ENCODE assay signal across 11 mouse cellular contexts in the genomic region with DNA sequence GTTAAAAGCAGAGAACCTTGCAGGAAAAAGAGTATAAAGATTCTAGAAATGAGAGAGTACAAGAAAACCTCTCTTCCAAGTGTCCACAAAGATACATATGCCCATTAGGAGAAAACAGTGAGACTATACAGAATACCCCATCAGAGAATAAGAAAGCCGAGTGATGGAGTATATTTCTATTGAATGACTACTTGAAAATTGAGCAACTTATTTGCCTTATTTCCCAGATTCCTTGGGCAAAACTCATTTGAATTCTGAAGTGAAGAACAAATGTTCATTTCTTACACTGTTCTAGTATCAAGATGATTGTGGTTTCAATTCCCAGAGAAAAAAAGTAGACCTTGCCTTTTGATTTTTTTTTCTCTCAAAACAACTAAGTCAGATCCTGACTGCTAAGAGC. TPM values are rescaled to one million over a fixed set of nuclear protein-coding genes. Genes with fewer than 3 reads are reported as not detected.
DNase-seq lines count a peak whose midpoint lies in the region; ATAC-seq and TF ChIP-seq lines count a peak whose summit lies in the region.
"Had no signal": no experiment of that assay in that cellular context is flagged by ENCODE, and none has a peak within 500 bp of the region (broad histone marks: within the 10 kb centered on the region; RNA-seq: fewer than 3 reads in every experiment).

No protein-coding gene starts in this region.

- peaks cover 0 to 2% of the 10 kb centered on the region in 2 experiments; a peak in 2 of 4 replicates for H3K4me1 ChIP-seq in heart, embryonic 14.5 days (ENCODE audit: control insufficient read depth in 2 of 2, insufficient read depth in 2 of 2, low read length in 2 of 2)
- no peaks in the 10 kb centered on the region for H3K4me1 ChIP-seq in heart, adult 2 months (ENCODE audit: control insufficient read depth, insufficient read depth, low read length)
- H3K4me1 ChIP-seq in embryonic facial prominence, embryonic 10.5 days: peaks cover 17% of the 10 kb centered on the region
- peaks cover 37% of the 10 kb centered on the region for H3K4me1 ChIP-seq in forebrain, embryonic 15.5 days
- H3K4me1 ChIP-seq in limb, embryonic 15.5 days: 0 out of 2 replicates have a peak, but pooled peaks cover 2% of the 10 kb centered on the region
- H3K4me1 ChIP-seq: stomach, embryonic 15.5 days had no signal

- no peak for DNase-seq in heart, adult 2 months
- DNase-seq in embryonic facial prominence, embryonic 10.5 days (ENCODE audit: low spot score): no peak
- no peak for DNase-seq in urinary bladder, postnatal 36 days (ENCODE audit: low spot score in 2 of 2)
- DNase-seq in thymus, postnatal 36 days: no peak
- no peak for DNase-seq in Muller cell, postnatal 12 days (ENCODE audit: inconsistent ontology term)
- DNase-seq: kidney, adult 11 months had no signal

- H3K9me3 ChIP-seq in heart, embryonic 14.5 days (ENCODE audit: control insufficient read depth, low read length): no peaks in the 10 kb centered on the region
- H3K9me3 ChIP-seq in embryonic facial prominence, embryonic 10.5 days: no peaks in the 10 kb centered on the region
- H3K9me3 ChIP-seq in forebrain, embryonic 15.5 days: no peaks in the 10 kb centered on the region
- H3K9me3 ChIP-seq in limb, embryonic 15.5 days: no peaks in the 10 kb centered on the region
- H3K9me3 ChIP-seq: stomach, embryonic 15.5 days had no signal

- no peaks in the 10 kb centered on the region for H3K27me3 ChIP-seq in heart, embryonic 14.5 days (ENCODE audit: control insufficient read depth, insufficient read depth, low read length)
- peaks cover 11% of the 10 kb centered on the region for H3K27me3 ChIP-seq in heart, adult 2 months (ENCODE audit: control insufficient read depth, insufficient read depth, low read length)
- H3K27me3 ChIP-seq in embryonic facial prominence, embryonic 10.5 days (replicated peaks; ENCODE audit: low read depth, poor library complexity, severe bottlenecking): no peaks in the 10 kb centered on the region
- no peaks in the 10 kb centered on the region for H3K27me3 ChIP-seq in forebrain, embryonic 15.5 days
- no peaks in the 10 kb centered on the region for H3K27me3 ChIP-seq in limb, embryonic 15.5 days
- H3K27me3 ChIP-seq: Patski; stomach, embryonic 15.5 days had no signal

- no peak for TF ChIP-seq POLR2A in heart, adult 2 months (IDR thresholded peaks at IDR 0.05; ENCODE audit: insufficient read depth, low read depth, low read length)

- H3K9ac ChIP-seq in heart, embryonic 14.5 days (ENCODE audit: low read length): no peak overlapping the region
- H3K9ac ChIP-seq in heart, adult 2 months (ENCODE audit: low read depth, low read length): no peak overlapping the region
- H3K9ac ChIP-seq in forebrain, embryonic 15.5 days (replicated peaks): peak overlapping the region; percentile 100
- no peak overlapping the region for H3K9ac ChIP-seq in limb, embryonic 15.5 days
- H3K9ac ChIP-seq: stomach, embryonic 15.5 days had no signal

- H3K4me2 ChIP-seq in heart, embryonic 14.5 days (ENCODE audit: low read length): peak overlapping the region; percentile 97; the same call in 1 of the 2 replicates
- H3K4me2 ChIP-seq in forebrain, embryonic 15.5 days (replicated peaks): peak overlapping the region; percentile 77
- H3K4me2 ChIP-seq in limb, embryonic 15.5 days: peak overlapping the region; percentile 84

- ATAC-seq in heart, embryonic 14.5 days (ENCODE audit: insufficient number of reproducible peaks, insufficient read depth, low FRiP score, low read depth): no peak
- ATAC-seq in forebrain, embryonic 15.5 days (replicated peaks): no peak
- ATAC-seq in limb, embryonic 15.5 days (ENCODE audit: insufficient number of reproducible peaks, low FRiP score, low TSS enrichment, low read depth): no peak
- ATAC-seq: Patski had no signal

- TF ChIP-seq EP300 in heart, adult 2 months (IDR thresholded peaks at IDR 0.05; ENCODE audit: insufficient read depth, low read depth, low read length): no peak

- intact Hi-C loops in heart, adult 2 months (cut with DNase I): no loop called here

- no peak overlapping the region for H3K27ac ChIP-seq in heart, embryonic 14.5 days (replicated peaks in 1 of 2; ENCODE audit: control insufficient read depth in 1 of 2, insufficient read depth in 1 of 2, low read depth in 2 of 2, low read length in 2 of 2)
- H3K27ac ChIP-seq in heart, adult 2 months: no peak overlapping the region
- peak overlapping the region; percentile 99 for H3K27ac ChIP-seq in embryonic facial prominence, embryonic 10.5 days (replicated peaks)
- peak overlapping the region; percentile 98 for H3K27ac ChIP-seq in forebrain, embryonic 15.5 days (replicated peaks)
- H3K27ac ChIP-seq in limb, embryonic 15.5 days: no peak overlapping the region
- H3K27ac ChIP-seq: stomach, embryonic 15.5 days had no signal

- no peak for TF ChIP-seq CTCF in heart, adult 2 months (IDR thresholded peaks at IDR 0.05)

- 0 out of 2 replicates have a peak, but pooled peaks cover 3% of the 10 kb centered on the region for H3K36me3 ChIP-seq in heart, embryonic 14.5 days (ENCODE audit: control insufficient read depth, insufficient read depth, low read length)
- H3K36me3 ChIP-seq in heart, adult 2 months (ENCODE audit: control insufficient read depth, insufficient read depth, low read length): no peaks in the 10 kb centered on the region
- H3K36me3 ChIP-seq in embryonic facial prominence, embryonic 10.5 days (replicated peaks): peaks cover 71% of the 10 kb centered on the region
- peaks cover 14% of the 10 kb centered on the region; the same call in 1 of the 2 replicates for H3K36me3 ChIP-seq in forebrain, embryonic 15.5 days
- H3K36me3 ChIP-seq in limb, embryonic 15.5 days: peaks cover 9% of the 10 kb centered on the region; the same call in 1 of the 2 replicates
- H3K36me3 ChIP-seq: stomach, embryonic 15.5 days had no signal

- WGBS in heart, embryonic 14.5 days: 79% methylated on average over 1 of the region's 1 CpGs
- WGBS in heart, adult 2 months: 92% methylated on average over 1 of the region's 1 CpGs
- WGBS in embryonic facial prominence, embryonic 10.5 days: 37% methylated on average over 1 of the region's 1 CpGs
- WGBS in forebrain, embryonic 15.5 days: 11% methylated on average over 1 of the region's 1 CpGs
- WGBS in limb, embryonic 15.5 days: 42% methylated on average over 1 of the region's 1 CpGs

- no peaks in the 10 kb centered on the region for H3K79me2 ChIP-seq in heart, adult 2 months (replicated peaks; ENCODE audit: control insufficient read depth, insufficient read depth, low read length)

- no peak overlapping the region for H3K4me3 ChIP-seq in heart, embryonic 14.5 days (ENCODE audit: control insufficient read depth in 1 of 2, insufficient read depth in 1 of 2, low read depth in 1 of 2, low read length in 2 of 2)
- H3K4me3 ChIP-seq in heart, adult 2 months: no peak overlapping the region
- H3K4me3 ChIP-seq in embryonic facial prominence, embryonic 10.5 days: peak overlapping the region; percentile 97
- H3K4me3 ChIP-seq in forebrain, embryonic 15.5 days: peak overlapping the region; percentile 96
- peak overlapping the region; percentile 63 for H3K4me3 ChIP-seq in limb, embryonic 15.5 days

RNA-seq across cellular contexts. Expression of a gene that starts 4.9 kb away (rescaled TPM):
- 17.6 and 19.2 TPM in 2 replicates for polyA plus RNA-seq in heart, embryonic 14.5 days (2014; fragmentation: Nextera tagmentation; extraction: Ambion mirVana)
- under 1 TPM in 1 of 2 experiments, not detected in 1; 0.05 TPM for total RNA-seq in heart, adult 2 months (2021)
- polyA plus RNA-seq in heart, adult 2 months (2012; rRNA removed): 0.02 and 0.03 TPM in 2 replicates
- polyA plus RNA-seq in embryonic facial prominence, embryonic 10.5 days (2016; fragmentation: Nextera tagmentation; extraction: Ambion mirVana): 300 and 318 TPM in 2 replicates
- 1,052 and 1,056 TPM in 2 replicates for polyA plus RNA-seq in forebrain, embryonic 15.5 days (2015; fragmentation: Nextera tagmentation; extraction: Ambion mirVana)
- 59.0 and 68.9 TPM in 2 replicates for polyA plus RNA-seq in limb, embryonic 15.5 days (2015; fragmentation: Nextera tagmentation; extraction: Ambion mirVana)

Comparison
In these comparisons a context has a peak if more than half of its experiments do, and no peak if none do; other contexts are left out.
1. RNA of a gene that starts 4.9 kb away (polyA plus RNA-seq): 1,052 to 1,056 TPM in forebrain, embryonic 15.5 days, 300 to 318 TPM in embryonic facial prominence, embryonic 10.5 days, 59.0 to 68.9 TPM in limb, embryonic 15.5 days and 17.6 to 19.2 TPM in heart, embryonic 14.5 days; 0.02 to 0.03 TPM in heart, adult 2 months; every median in the first group is over 10 times any median in the second.
2. H3K27ac ChIP-seq: peak in embryonic facial prominence, embryonic 10.5 days (single experiment) and forebrain, embryonic 15.5 days (single experiment); none in heart, embryonic 14.5 days (0 of 2), heart, adult 2 months (single experiment) and limb, embryonic 15.5 days (single experiment).
3. H3K4me3 ChIP-seq: peak in embryonic facial prominence, embryonic 10.5 days (single experiment), forebrain, embryonic 15.5 days (single experiment) and limb, embryonic 15.5 days (single experiment); none in heart, embryonic 14.5 days (0 of 2) and heart, adult 2 months (single experiment).
4. Peak in every context shown above with its lines, with median percentiles within 50 percentile points of each other: H3K4me2 ChIP-seq.